Mouse (Mus musculus) cerebellum, postnatal 10 days (tissue): ENCODE data around the gene Gpsm3.

Experiments
- DNase-seq, 2 experiments: peaks; one replicate each; pipeline ENCODE4 v3.0.0; 2021; ENCODE audit warnings: mixed read lengths in 2 of 2

Gene Gpsm3

DNA sequence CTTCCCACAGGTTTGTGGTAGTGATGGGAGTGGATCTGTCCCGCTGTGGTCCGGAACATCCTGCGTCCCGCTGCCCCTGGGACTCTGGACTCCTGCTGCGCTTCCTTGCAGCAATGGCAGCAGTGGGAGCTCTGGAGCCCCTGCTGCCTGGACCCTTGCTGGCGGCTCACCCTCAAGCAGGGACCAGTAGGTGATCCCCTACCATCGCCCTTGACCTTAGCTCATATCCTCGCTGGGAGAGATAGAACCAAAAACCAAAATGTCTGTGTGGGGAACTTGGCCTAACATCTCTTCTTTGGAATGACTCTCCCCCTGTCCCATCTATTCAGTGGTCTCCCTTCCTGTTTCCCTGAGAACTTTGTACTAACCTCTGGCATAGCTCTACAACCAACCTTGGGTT lies 5.8 kb upstream of the Gpsm3 start:
- no peak for DNase-seq

GRCm38 (mm10) chr17:34585121-34585520 lies 4.5 kb upstream of the Gpsm3 start:
- DNase-seq: peak in 1 of 2 experiments; percentile 44

DNA sequence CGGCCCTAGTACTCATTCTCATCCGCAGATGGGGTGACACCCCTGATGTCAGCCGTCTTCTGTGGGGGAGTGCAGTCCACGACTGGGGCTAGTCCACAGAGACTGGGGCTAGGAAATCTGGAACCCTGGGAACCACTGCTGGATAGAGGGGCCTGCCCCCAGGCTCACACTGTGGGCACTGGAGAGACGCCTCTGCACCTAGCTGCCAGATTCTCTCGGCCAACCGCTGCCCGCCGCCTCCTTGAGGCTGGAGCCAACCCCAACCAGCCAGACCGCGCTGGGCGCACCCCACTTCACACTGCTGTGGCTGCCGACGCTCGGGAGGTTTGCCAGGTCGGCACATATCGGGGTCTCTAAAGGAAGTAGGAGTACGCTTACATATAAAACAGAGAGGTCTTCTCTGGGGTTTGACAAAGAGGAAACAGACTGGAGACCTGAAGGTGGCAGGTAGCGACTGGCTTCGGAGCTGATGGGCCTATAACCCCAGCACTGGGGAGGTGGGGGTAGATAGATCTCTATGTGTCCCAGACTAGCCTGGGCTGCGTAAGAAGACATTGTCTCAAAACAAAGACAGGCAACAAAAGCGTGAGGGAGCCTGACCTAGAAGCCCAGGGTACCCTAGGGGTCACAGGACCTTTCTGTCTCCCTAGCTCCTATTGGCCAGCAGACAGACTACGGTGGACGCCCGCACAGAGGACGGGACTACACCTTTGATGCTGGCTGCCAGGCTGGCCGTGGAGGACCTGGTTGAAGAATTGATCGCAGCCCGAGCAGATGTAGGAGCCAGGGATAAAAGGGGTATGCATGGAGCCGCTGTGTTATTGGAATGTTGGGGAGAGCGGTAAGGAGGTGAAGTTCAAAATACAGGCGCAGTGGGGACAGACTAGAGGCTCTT lies 3.5 kb upstream of the Gpsm3 start:
- DNase-seq: peak; percentile 55 to 57

DNA sequence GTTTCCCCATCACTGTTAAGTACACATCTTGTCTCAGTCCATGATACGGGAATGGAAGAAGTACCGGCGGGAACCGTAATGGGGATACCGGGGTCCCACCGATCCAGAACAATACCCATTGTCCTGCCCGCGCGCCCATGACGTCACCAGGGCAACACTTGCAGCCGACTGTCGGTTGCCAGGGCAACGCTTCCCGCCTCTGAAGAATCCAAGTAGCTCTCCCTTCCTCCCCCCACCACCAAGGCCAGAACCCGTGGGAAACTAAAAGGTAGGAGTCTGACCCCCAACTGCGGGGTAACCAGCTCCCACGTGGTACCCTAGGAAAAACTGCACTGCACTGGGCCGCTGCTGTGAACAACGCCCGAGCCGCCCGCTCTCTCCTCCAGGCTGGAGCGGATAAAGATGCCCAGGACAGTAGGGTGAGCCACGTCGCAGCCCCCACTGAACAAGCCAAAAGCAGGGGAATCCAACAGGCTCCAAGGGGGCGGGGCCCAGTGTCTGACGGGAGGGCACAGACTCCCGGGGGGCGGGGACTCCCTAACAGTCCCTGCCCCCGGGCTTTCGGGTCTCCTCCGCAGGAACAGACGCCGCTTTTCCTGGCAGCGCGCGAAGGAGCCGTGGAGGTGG lies 2.7 kb upstream of the Gpsm3 start:
- DNase-seq: peak; percentile 95 to 96

GRCm38 (mm10) chr17:34587423-34587811 lies 2.2 kb upstream of the Gpsm3 start:
- DNase-seq: peak; percentile 99

DNA sequence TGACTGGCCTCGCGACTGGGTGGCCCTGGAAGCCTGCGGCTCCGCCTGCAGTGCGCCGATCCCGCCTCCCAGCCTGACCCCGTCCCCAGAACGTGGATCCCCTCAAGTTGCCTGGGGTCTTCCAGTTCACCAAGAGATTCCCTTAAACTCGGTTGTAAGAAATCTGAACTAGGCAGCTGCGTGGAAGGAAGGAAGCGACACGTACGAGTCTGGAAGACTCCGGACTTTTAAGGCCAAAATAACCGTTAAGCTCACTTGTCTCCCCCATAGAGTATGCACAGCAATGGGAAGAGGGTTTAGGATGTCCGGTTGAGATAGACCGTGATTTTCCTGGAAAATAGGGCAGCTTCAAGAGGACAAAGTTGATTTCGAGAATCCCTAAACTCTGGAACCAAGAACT lies 1.8 kb upstream of the Gpsm3 start:
- no peak for DNase-seq

DNA sequence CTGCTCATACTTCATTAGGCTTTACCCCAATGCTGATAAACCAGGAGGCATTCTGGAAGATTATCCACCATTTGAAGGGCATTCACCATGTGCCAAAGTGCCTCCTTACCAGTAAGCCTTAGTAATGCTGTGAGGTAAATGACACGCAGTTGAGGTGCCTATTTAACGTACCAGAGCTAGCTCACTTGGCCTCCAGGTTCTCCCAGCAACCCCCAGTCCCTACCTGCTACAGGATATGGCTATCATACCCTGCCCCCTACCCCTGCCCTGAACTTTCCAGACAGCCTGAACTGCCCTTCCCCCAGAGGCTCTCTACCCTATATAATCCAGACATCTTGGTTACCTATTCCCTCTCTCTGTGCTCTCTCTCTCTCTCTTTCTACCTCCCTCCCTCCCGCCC lies 839 bp upstream of the Gpsm3 start:
- no peak for DNase-seq

DNA sequence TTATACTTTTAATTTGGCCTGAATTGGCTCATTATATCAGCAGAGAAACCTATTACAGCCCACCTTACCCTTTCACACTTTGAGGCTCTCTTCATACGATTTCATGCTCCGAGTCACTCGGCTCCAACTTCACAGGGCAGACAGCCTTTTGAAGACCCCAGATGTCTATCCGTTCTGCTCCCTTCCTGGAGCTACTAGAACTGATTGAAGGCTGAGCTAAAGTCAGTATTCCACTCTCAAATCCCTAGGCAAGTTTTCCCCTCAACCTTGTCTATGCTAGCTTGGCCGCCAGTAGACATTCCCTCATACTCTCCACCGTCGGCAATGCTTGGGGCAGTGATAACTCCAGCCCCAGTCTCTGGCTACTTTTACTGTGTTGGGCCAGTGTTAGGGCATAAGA lies 400 bp upstream of the Gpsm3 start:
- DNase-seq: no peak

- peak in 1 of 2 experiments; percentile 31 for DNase-seq
Observed at GRCm38 (mm10) chr17:34590154-34590987, 765 bp downstream of the Gpsm3 start.

GRCm38 (mm10) chr17:34591029-34591993 lies 1.7 kb downstream of the Gpsm3 start, which contains the start of gene Pbx2:
Pbx2 (plus strand) TSS chr17:34591266.
- peak; percentile 51 for DNase-seq

- peak; percentile 96 to 98 for DNase-seq
Observed at GRCm38 (mm10) chr17:34591994-34592375, 2.4 kb downstream of the Gpsm3 start.

- peak; percentile 53 to 71 for DNase-seq
Observed at GRCm38 (mm10) chr17:34592581-34593549, 3.3 kb downstream of the Gpsm3 start.

GRCm38 (mm10) chr17:34593752-34594525 lies 4.3 kb downstream of the Gpsm3 start:
- DNase-seq: no peak

- no peak for DNase-seq
Observed at GRCm38 (mm10) chr17:34596098-34596497, 6.5 kb downstream of the Gpsm3 start.

GRCm38 (mm10) chr17:34597566-34598095 lies 8.0 kb downstream of the Gpsm3 start, which contains the start of gene Ager:
Ager (plus strand) TSS chr17:34597862.
- DNase-seq: peak in 1 of 2 experiments; percentile 8

DNA sequence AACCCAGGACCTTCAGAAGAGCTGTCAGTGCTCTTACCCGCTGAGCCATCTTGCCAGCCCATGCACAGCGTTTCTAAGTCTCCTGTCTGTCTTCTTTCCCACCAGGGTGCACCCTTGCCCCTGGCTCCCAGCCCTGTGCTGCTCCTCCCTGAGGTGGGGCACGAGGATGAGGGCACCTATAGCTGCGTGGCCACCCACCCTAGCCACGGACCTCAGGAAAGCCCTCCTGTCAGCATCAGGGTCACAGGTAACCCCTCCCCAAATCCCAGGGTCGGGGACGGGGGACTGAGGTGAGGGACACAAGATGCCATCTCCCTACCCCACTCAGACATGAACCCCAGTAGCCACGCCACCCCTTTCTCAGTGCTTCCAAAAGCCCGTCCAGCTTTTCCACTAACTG lies 10.3 kb downstream of the Gpsm3 start:
- peak in 1 of 2 experiments; percentile 25 for DNase-seq

DNA sequence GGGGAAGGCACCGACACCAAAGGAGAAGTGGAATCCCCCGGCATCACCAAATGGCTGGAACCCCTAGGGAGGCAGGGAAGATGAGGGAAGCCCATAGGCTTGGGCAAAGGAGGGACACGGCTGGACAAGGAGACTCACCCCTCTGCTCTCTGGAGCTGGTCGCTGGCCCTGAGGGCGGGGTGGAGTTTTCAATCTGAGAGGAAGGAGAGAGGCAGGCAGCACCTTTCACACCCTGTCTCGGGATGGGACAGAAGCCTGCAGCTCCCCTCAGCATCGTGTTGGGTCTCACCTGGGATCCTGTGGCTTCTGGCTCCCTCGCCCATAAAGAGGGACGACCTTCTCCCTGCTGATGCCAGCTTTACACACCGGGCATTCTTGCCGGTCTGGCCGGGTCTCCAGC lies 12.2 kb downstream of the Gpsm3 start:
- DNase-seq: peak in 1 of 2 experiments; percentile 18

DNA sequence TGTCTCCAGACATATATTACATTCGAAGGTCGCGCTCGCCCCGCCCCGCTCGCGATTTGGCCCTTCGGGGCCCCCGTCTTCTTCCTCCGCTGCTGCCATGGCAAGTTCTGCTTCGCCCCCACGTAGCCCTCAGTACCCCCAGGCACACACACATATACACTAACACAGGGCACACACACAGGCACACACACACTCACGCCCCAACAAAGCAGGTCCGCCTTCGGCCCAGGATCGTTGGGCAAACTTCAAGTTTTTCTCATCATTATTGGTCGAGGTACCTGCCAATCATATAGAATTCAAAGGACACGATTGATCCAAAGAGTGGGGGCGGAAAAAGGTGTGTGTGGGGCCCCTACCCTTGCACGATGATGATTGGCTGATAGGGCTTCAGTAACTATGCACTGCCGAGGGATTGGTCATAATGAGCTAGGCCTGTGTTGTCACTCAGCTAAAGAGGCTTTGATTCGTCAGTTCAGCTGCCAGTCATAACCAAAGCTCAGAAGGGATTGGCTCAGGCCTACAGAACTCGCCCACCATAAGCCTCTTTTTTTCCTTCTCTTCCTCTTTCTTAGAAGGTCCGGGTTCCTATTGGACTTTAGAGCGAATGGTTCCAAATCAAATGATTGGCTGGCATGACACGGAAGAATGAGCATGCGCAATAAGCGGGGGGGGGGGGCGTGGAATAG lies 13.9 kb downstream of the Gpsm3 start, which contains the start of gene Rnf5:
Gene Rnf5 (minus strand): TSS at position 316 of the 686 bp plus-strand sequence.
- DNase-seq: peak; percentile 99 to 100

DNA sequence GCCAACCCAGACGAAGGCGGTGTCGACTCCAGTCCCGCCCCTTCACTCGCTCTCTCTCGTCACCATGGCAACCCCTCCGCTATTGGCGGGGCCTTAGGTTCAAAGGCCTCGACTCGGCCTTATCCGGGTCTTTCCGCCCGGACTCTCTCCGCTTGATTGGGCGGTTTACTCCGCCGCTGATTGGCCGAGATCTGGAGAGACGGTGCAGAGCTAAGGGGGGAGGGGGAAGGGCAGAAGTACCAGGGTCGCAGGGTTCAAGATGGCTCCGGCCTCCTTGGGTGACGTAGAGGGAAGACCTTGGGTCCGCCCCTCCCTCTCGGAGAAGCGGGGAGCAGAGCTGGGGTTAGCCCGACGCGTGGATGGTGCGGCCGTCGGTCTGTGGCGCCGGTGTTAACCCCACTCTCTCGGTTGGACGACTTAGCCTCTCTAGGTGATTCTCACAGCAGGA lies 14.5 kb downstream of the Gpsm3 start, which contains the start of gene Agpat1:
Gene Agpat1 (plus strand): TSS at position 202 of the 448 bp plus-strand sequence.
- peak; percentile 100 for DNase-seq
